Mouse (Mus musculus) spleen, postnatal 36 days (tissue): Measurements from ENCODE around the gene Gskip.

ENCODE experiments used
- DNase-seq, 2 experiments: peaks; one replicate each; pipeline ENCODE4 v3.0.0; 2022; ENCODE audit warnings: low spot score in 2 of 2, mixed read lengths in 1 of 2

Gskip gene

DNA sequence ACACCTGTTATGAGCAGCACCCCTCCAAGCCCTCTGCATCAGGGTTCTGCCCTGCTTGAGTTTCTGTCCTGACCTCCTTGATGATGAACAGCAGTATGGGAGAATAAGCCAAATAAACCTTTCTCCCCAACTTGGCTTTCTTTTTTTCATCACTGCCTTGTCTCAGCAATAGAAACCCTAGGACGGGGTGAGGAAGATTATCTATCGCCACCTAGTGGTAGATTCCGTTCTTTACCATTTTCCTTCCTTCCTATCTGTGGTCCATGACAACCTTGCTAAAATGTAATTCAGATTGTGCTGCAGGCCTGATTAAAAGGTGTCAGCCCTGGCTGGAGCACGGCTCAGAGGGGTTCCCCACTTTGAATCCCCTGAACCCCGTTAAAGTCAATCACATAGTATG lies 38.0 kb downstream of the Gskip start:
- peak in 1 of 2 experiments; percentile 14 for DNase-seq

DNA sequence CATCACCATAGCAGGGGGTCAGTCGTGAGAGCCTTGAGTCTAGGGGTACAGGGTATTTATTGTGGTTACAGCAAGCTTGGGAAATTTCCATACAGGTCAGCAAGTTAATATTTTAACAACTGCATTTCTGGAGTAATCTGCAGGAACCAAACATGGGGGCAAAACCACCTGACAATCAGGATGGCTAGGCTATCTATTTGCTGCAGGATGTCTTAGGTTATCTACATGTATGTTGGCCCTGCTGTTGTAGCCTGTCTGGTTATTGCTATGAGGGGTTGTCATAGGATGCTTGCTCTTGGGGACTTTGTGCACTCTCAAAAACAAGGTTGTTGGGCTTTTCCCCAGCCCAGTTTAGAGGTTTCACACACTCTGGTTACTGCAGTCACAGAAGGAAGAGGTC lies 40.0 kb downstream of the Gskip start:
- no peak for DNase-seq

DNA sequence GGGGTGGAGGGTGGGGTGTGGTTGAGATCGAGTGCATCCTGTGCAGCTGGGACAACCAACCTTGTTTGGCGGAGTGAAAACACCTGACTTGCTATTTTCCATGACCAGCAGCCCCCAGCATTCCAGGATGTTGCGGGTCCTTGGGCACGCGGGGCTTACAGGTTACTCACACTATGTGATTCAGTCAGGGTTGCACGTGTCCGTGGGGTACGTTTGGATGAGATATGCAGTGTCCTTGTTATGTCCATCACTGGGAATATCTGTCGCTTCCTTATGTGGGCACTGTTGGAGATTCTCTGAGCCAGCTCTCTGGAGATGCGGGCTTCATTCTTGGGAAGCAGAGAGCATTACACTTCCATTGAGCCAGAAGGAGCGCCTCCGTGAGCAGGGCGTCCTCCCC lies 41.1 kb downstream of the Gskip start:
- no peak for DNase-seq

DNA sequence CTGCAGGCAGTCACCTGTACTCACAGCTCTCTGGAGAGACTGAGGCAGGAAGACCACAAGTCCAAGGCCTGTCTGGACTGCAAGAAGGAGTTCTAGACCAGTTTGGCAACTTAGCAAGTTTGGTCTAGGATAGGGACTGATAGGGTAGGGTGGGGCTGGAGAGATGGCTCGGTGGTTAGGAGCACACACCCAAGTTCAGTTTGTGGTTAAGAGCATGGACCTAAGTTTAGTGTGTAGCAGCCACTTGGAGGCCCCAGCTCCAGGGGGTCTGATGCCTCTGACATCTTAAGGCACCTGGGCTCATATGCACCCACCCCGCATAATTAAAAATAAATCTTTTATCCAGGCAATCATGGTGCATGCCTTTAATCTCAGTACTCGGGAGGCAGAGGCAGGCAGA lies 42.6 kb downstream of the Gskip start:
- DNase-seq, result peak in 1 of 2 experiments; percentile 18

DNA sequence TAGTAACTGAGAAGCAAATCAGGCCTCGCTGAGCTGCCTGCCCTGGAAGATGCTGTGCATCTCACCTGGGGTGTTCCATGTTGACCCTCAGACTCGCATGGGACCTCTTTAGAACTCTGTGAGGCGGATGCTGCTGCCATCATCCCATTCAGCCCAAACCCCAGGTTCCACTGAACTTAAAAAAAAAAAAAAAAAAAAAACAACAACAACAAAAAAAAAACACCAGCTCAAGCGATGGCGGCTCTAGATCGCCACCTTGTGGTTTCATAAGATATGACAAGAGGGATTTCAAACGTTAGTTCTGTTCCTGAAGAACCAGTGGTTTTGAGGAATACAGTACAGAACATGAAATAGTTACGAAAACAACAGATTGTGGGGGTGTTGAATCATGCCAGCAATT lies 43.3 kb downstream of the Gskip start:
- peak in 1 of 2 experiments; percentile 36 for DNase-seq

DNA sequence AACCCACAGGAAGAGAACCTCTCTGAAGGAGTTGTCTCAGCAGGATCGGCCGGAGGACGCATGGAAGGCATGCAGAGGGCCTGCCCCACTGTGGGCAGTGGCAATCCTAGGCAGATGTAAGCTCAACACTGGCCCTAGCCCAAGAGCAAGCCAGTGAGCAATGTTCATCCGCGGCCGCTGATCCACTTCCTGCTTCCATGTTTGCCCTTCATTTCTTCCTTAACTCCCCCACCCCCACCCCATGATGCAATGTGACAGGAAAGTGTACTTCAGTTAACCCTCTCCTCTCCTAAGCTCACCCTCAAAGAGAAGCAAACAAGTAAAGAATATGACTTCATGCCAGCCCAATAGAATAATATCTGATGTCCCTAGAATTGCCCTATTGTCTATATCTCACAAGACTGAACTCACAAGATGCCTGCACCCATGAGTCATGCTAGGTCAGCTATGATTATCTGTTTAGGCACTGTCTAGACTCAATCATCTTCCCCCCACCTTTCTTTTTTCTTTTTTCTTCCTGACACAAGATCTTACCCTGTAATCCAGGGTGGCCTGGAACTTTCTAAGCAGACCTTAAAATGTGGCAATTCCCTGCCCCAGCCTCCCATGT lies 46.3 kb downstream of the Gskip start:
- DNase-seq, result no peak

DNA sequence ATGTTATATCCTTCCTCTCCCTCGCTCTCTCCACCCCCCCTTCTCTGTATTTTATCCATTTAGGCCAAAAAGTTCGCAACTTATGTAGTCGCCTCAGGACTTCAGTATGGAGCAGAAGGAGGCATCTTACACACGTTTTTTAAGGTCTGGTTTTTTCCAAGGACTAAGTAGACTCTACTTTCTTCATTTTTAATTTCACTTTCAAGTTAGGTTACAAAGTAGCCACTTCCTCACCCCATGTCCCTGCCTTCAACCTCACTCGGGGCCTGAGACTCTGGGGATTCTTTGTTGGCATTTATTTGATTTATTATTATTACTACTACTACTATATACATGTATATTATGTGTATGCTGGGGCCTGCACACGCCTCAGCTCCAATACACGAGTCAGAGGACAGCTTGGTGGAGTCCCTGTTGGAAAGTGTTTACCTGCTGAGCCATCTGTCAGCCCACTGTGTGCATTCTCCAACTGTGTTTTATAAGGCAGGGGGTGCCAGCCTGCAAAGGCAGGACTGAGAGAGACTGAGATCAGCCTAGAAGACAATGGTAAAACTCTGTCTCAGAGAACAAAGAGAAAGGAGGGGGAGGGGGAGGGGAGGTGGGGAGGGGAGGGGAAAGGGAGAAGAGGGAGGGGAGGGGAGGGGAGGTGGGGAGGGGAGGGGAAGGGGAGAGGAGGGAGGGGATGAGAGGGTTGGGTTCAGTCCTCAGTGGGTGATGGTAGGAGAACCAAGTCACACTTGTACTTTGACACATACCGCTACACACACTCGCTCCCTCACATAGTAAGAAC lies 48.9 kb downstream of the Gskip start:
- no peak for DNase-seq

DNA sequence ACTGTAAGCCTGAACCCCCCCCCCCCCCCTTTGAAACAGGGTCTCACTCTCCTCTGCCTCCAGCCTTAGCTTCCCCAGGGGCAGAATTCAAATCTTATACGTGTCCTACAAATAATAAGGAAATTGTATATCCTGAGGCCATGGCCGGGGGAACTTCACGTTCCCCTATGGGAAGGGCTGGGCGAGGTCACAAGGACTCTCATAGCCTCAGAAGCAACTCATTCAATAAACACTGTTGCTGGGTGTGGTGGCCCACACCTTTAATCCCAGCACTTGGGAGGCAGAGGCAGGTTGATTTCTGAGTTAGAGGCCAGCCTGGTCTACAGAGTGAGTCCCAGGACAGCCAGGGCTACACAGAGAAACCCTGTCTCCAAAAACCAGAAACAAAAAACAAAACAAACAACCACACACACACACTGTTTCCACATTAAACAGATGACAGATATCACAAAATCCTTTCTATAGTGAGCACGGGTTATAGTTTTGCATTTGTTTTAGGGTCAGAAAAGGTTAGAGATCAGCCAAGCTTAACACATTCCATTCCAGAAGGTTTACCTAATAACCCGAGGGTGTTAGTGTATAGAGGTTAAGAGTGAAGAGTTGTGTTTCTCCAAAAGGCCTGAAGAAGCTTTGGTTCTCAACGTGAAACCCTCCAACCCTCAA lies 50.7 kb downstream of the Gskip start:
- no peak for DNase-seq

DNA sequence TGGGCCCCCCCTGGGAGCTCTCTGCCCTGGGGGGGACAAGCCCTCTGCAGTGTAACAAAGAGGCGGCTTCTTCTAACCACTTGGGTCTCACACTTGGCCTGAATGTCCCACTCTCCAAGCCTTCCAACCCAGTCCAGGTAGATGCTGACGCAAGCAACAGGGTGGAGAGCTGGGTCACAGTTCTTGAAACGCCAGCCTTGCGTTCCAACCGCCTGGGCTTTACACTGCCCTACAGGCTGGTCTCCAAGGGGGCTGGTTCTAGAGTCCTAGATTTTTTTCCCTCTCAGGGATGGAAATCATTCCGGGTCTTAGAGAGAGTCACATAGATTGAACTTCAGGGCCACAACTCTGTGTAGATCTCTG lies 51.2 kb downstream of the Gskip start:
- DNase-seq, result no peak

DNA sequence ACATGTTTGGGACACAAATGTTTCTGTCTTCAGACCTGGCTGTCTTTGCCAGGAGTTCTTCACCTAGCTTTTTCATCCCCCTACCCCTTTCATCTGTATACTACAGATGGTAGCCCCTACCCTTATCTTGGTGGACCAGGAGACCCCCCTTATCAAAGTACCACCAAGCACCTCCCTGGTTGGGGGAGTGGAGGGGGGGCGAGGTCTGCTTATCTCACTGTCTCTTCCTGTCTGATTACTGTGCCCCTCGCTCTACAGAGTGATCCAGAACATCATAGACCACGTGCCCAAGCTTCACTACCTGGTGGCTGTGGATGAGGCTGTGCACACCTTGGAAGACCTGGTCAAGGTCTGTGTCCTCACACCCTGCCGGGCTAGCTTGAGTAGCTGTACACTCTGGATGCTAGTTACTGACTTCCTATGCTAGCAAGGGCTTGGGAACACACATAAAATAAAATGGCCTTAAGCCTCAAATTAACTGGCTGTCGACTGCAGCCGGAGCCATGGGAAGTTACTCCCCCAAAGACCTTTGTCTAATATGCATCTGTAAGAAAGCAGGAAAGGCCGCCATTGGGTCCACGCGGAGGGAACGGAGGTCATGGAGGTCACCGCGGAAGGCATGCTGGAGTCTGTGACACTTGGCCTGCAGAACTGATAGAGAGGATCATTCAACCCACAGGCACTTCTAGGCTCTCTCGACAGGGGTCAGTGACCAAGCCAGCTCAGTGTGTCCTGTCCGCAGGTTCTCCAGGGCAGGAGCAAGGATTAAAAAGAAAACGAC lies 53.9 kb downstream of the Gskip start:
- no peak for DNase-seq

DNA sequence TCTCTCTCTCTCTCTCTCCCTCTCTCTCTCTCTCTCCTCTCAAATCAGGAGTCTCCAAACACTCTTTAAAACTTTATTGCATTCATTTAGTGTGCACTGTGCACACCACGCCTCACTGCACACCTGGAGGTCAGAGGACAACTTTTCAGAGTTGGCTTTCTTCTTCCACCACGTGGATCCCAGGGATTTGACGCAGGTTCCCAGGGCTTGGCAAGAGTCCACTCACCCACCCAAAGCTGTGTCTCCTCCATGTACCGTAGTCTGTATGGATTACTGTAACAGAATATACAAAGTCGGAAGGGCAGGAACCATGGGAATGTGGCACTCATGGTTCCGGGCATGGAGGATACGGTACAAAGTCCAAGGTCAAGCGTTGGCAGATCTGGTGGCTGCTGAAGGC lies 55.0 kb downstream of the Gskip start:
- no peak for DNase-seq

DNA sequence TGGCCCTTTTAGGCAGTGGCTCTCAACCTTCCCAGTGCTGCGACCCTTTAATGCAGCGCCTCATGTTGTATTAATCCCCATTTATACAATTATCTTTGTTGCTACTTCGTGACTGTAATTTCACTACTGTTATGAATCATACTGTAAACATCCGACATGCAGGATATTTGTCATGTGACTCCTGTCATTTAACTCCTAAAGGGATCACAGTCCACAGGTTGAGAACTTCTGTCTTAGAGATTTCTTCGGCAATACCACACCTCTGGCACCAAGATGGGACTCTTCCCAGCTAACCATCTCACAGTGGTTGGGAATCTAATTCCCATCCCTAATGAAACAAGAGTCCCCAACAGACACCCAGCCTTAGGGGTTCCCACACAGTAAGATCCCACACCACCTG lies 63.5 kb downstream of the Gskip start:
- no peak for DNase-seq
